Mouse (Mus musculus): Measurements from ENCODE around the gene Gm19345. TPM values are rescaled to one million over a fixed set of nuclear protein-coding genes. Genes with fewer than 3 reads are reported as not detected.

Gene Gm19345
- total RNA-seq, 1 experiment = 0.36 TPM

- no peak for DNase-seq (ENCODE audit: low read depth, low spot score)
Measured at GRCm38 (mm10) chr7:19830682-19831156, 21.1 kb upstream of the Gm19345 start.

GRCm38 (mm10) chr7:19831837-19832236, 20.0 kb upstream of the Gm19345 start:
- in situ Hi-C loops (cut with MboI; ENCODE audit: low sequenced_read_pairs in 2 of 2, unreplicated experiment in 2 of 2) = no loop called here
- H3K4me1 ChIP-seq (ENCODE audit: control insufficient read depth in 2 of 2, insufficient read depth in 2 of 2, low read length in 2 of 2, poor library complexity in 1 of 2) = peaks cover 5 to 18% of the 10 kb centered on the region in 2 experiments; a peak in 3 of 4 replicates
- no peak overlapping the region for H3K4me3 ChIP-seq (ENCODE audit: insufficient read depth in 1 of 2, low read depth in 1 of 2, low read length in 2 of 2, poor library complexity in 1 of 2, severe bottlenecking in 1 of 2)
- no peak overlapping the region for H3K9ac ChIP-seq (ENCODE audit: insufficient read depth, low read depth, low read length, poor library complexity, severe bottlenecking)
- no peak overlapping the region for H3K27ac ChIP-seq (ENCODE audit: insufficient read depth, low read depth, low read length, poor library complexity, severe bottlenecking)
- H3K9me3 ChIP-seq (ENCODE audit: control insufficient read depth, insufficient read depth, low read depth, low read length) = no peaks in the 10 kb centered on the region
- H3K36me3 ChIP-seq (ENCODE audit: control insufficient read depth, insufficient read depth, low read length, poor library complexity, severe bottlenecking) = no peaks in the 10 kb centered on the region
- DNase-seq (ENCODE audit: low read depth, low spot score) = no peak
- TF ChIP-seq CHD2 (IDR thresholded peaks at IDR 0.05; ENCODE audit: low read depth, low read length) = no peak
- TF ChIP-seq HCFC1 (IDR thresholded peaks at IDR 0.05; ENCODE audit: borderline replicate concordance, insufficient read depth, low read length) = no peak
- TF ChIP-seq ZNF384 (IDR thresholded peaks at IDR 0.05; ENCODE audit: low read depth, low read length) = no peak
- no peak for TF ChIP-seq MAFK (IDR thresholded peaks at IDR 0.05; ENCODE audit: insufficient read depth, low read depth, low read length)
- TF ChIP-seq ZC3H11A (IDR thresholded peaks at IDR 0.05; ENCODE audit: borderline replicate concordance, low read depth, low read length) = no peak

More at GRCm38 (mm10) chr7:19830682-19831156, 21.1 kb upstream of the Gm19345 start:
- H3K4me1 ChIP-seq (ENCODE audit: control insufficient read depth in 2 of 2, insufficient read depth in 2 of 2, low read length in 2 of 2, poor library complexity in 1 of 2) = peaks cover 5 to 19% of the 10 kb centered on the region in 2 experiments; a peak in 3 of 4 replicates
- TF ChIP-seq MAFK (IDR thresholded peaks at IDR 0.05; ENCODE audit: insufficient read depth, low read depth, low read length) = no peak
- no peak for TF ChIP-seq ZNF384 (IDR thresholded peaks at IDR 0.05; ENCODE audit: low read depth, low read length)
- TF ChIP-seq HCFC1 (IDR thresholded peaks at IDR 0.05; ENCODE audit: borderline replicate concordance, insufficient read depth, low read length) = no peak
- TF ChIP-seq ZC3H11A (IDR thresholded peaks at IDR 0.05; ENCODE audit: borderline replicate concordance, low read depth, low read length) = no peak
- 0 out of 2 replicates have a peak overlapping the region, but pooled peaks have one; percentile 16 for H3K27ac ChIP-seq (ENCODE audit: insufficient read depth, low read depth, low read length, poor library complexity, severe bottlenecking)
- peak overlapping the region; percentile 18; the same call in 1 of the 2 replicates for H3K9ac ChIP-seq (ENCODE audit: insufficient read depth, low read depth, low read length, poor library complexity, severe bottlenecking)
- peak overlapping the region in 1 of 2 experiments; percentile 17; a peak in 1 of 4 replicates for H3K4me3 ChIP-seq (ENCODE audit: insufficient read depth in 1 of 2, low read depth in 1 of 2, low read length in 2 of 2, poor library complexity in 1 of 2, severe bottlenecking in 1 of 2)
- no peaks in the 10 kb centered on the region for H3K9me3 ChIP-seq (ENCODE audit: control insufficient read depth, insufficient read depth, low read depth, low read length)
- in situ Hi-C loops (cut with MboI; ENCODE audit: low sequenced_read_pairs in 2 of 2, unreplicated experiment in 2 of 2) = no loop called here
- H3K36me3 ChIP-seq (ENCODE audit: control insufficient read depth, insufficient read depth, low read length, poor library complexity, severe bottlenecking) = no peaks in the 10 kb centered on the region

GRCm38 (mm10) chr7:19834055-19834454, 17.7 kb upstream of the Gm19345 start:
- no peaks in the 10 kb centered on the region for H3K36me3 ChIP-seq (ENCODE audit: control insufficient read depth, insufficient read depth, low read length, poor library complexity, severe bottlenecking)
- H3K4me1 ChIP-seq (ENCODE audit: control insufficient read depth in 2 of 2, insufficient read depth in 2 of 2, low read length in 2 of 2, poor library complexity in 1 of 2) = peaks cover 5 to 15% of the 10 kb centered on the region in 2 experiments; a peak in 3 of 4 replicates
- DNase-seq (ENCODE audit: low read depth, low spot score) = no peak
- no peak overlapping the region for H3K4me3 ChIP-seq (ENCODE audit: insufficient read depth in 1 of 2, low read depth in 1 of 2, low read length in 2 of 2, poor library complexity in 1 of 2, severe bottlenecking in 1 of 2)
- in situ Hi-C loops (cut with MboI; ENCODE audit: low sequenced_read_pairs in 2 of 2, unreplicated experiment in 2 of 2) = no loop called here
- H3K9ac ChIP-seq (ENCODE audit: insufficient read depth, low read depth, low read length, poor library complexity, severe bottlenecking) = no peak overlapping the region
- TF ChIP-seq ZC3H11A (IDR thresholded peaks at IDR 0.05; ENCODE audit: borderline replicate concordance, low read depth, low read length) = no peak
- no peak for TF ChIP-seq HCFC1 (IDR thresholded peaks at IDR 0.05; ENCODE audit: borderline replicate concordance, insufficient read depth, low read length)
- TF ChIP-seq MAFK (IDR thresholded peaks at IDR 0.05; ENCODE audit: insufficient read depth, low read depth, low read length) = no peak
- TF ChIP-seq ZNF384 (IDR thresholded peaks at IDR 0.05; ENCODE audit: low read depth, low read length) = no peak
- TF ChIP-seq CHD2 (IDR thresholded peaks at IDR 0.05; ENCODE audit: low read depth, low read length) = no peak
- H3K27ac ChIP-seq (ENCODE audit: insufficient read depth, low read depth, low read length, poor library complexity, severe bottlenecking) = no peak overlapping the region
- no peaks in the 10 kb centered on the region for H3K9me3 ChIP-seq (ENCODE audit: control insufficient read depth, insufficient read depth, low read depth, low read length)

GRCm38 (mm10) chr7:19836843-19837242, 15.0 kb upstream of the Gm19345 start:
- Histone ChIP-seq H3K4me3 (ENCODE audit: insufficient read depth in 1 of 2, low read depth in 1 of 2, low read length in 2 of 2, poor library complexity in 1 of 2, severe bottlenecking in 1 of 2) (no peak overlapping the region), H3K27ac (ENCODE audit: insufficient read depth, low read depth, low read length, poor library complexity, severe bottlenecking) (no peak overlapping the region), H3K36me3 (ENCODE audit: control insufficient read depth, insufficient read depth, low read length, poor library complexity, severe bottlenecking) (no peaks in the 10 kb centered on the region), H3K4me1 (ENCODE audit: control insufficient read depth in 2 of 2, insufficient read depth in 2 of 2, low read length in 2 of 2, poor library complexity in 1 of 2) (peaks cover 0 to 4% of the 10 kb centered on the region in 2 experiments; a peak in 1 of 4 replicates), H3K9me3 (ENCODE audit: control insufficient read depth, insufficient read depth, low read depth, low read length) (no peaks in the 10 kb centered on the region), H3K9ac (ENCODE audit: insufficient read depth, low read depth, low read length, poor library complexity, severe bottlenecking) (no peak overlapping the region)
- no peak for DNase-seq (ENCODE audit: low read depth, low spot score)
- in situ Hi-C loops (cut with MboI; ENCODE audit: low sequenced_read_pairs in 2 of 2, unreplicated experiment in 2 of 2) = no loop called here
- TF ChIP-seq MAFK (IDR thresholded peaks at IDR 0.05; ENCODE audit: insufficient read depth, low read depth, low read length) = no peak
- TF ChIP-seq CHD2 (IDR thresholded peaks at IDR 0.05; ENCODE audit: low read depth, low read length) = no peak
- no peak for TF ChIP-seq HCFC1 (IDR thresholded peaks at IDR 0.05; ENCODE audit: borderline replicate concordance, insufficient read depth, low read length)
- TF ChIP-seq ZC3H11A (IDR thresholded peaks at IDR 0.05; ENCODE audit: borderline replicate concordance, low read depth, low read length) = no peak
- TF ChIP-seq ZNF384 (IDR thresholded peaks at IDR 0.05; ENCODE audit: low read depth, low read length) = no peak
